Mouse (Mus musculus) cerebellum, postnatal 10 days (tissue): ENCODE measurements at regions not wholly inside any gene's neighbourhood (a gene's known extent, or its start where the extent isn't known, plus 50 kb on each side); places are given as distances from the start of the nearest gene placed in this dataset.

Experiments used
- DNase-seq, 2 experiments: peaks; one replicate each; pipeline ENCODE4 v3.0.0; 2021; ENCODE audit warnings: mixed read lengths in 2 of 2

- no peak for DNase-seq
Measured at GRCm38 (mm10) chr2:95142151-95142550, 704.2 kb upstream of the Api5 start.

GRCm38 (mm10) chr2:95140116-95140515, 702.2 kb upstream of the Api5 start:
- peak; percentile 89 to 92 for DNase-seq

DNA sequence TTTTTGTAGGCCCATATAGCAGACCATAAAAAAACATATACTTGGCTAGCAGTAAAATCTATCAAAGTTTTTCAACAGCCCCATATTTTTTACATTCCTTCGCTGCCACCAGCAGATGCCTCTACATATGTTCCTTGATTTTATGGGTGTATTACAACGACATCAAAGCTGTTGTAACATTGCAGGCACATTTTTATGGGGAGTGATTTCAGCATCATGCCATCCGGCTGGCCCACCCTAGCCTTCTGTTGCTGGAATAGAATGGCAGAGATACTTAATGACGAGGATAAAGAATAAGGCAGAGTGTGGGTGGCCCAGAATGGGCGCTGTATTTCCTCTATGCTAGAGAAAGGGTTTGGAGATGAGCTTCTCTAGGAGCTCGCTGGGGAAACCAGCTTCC, 698.7 kb upstream of the Api5 start:
- no peak for DNase-seq

GRCm38 (mm10) chr2:95131181-95131580, 693.2 kb upstream of the Api5 start:
- DNase-seq: peak; percentile 74 to 75

GRCm38 (mm10) chr2:95128721-95129120, 690.8 kb upstream of the Api5 start:
- DNase-seq: peak; percentile 38 to 42

- no peak for DNase-seq
Measured at GRCm38 (mm10) chr2:95119544-95119943, 681.6 kb upstream of the Api5 start.

- DNase-seq: peak; percentile 15 to 39
Measured at GRCm38 (mm10) chr2:95097055-95097454, 659.1 kb upstream of the Api5 start.

DNA sequence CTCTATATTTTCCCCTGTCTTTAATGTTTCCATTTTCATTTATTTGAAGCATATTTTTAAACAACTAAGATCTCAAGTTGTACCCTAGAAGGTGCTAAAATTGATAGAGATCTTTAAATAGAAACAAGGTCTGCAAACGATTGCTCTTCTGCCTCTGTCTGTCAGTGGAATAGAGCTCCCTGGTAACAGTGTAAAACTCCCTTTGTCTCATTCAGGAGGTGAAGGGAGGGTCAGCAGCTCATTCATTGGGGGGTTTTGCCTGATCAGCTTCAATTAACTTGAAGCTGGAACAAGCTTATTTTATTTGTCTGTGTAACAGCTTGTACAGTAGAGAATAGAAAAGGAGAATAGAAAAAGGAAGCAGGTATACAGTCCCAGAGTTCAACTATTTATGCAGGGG, 616.7 kb upstream of the Api5 start:
- no peak for DNase-seq

DNA sequence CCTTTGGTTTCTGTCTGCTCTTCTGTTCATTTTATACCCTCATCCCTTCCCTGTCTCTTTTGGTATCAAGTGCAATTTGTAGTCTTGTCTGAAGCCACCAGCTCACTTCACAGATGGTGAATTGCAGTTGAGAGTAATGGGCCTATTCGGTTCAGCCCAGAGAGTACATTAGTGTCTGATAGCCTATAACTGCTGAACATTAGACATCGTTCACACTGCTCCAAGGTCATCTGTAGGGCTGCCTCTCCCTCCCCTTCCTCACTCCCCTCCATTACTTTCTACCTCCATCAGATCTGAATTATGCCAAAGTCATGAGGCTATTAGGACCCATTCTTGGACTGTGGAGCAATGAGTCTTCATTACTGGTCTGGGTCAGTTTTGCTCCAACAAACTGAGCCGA, 615.9 kb upstream of the Api5 start:
- DNase-seq: no peak
